Mouse (Mus musculus) liver, embryonic 13.5 days (tissue): ENCODE results near the gene Efna3. TPM values are rescaled to one million over a fixed set of nuclear protein-coding genes. Genes with fewer than 3 reads are reported as not detected.

Experiments used
- ATAC-seq: fragments of 200-750 bp; cut with Nextera tagmentation; 2 replicates; pipeline ENCODE4 v1.8.0; 2017; ENCODE audit warnings: low read depth, mild to moderate bottlenecking, moderate number of reproducible peaks, moderate library complexity
- DNase-seq: peaks from one replicate; pipeline ENCODE4 v3.0.0; 2022
- H3K27ac ChIP-seq: fragments of 300-500 bp; sonication (generic); 2 replicates; pipeline ENCODE4 v1.5.1; 2015; ENCODE audit warnings: moderate library complexity, mild to moderate bottlenecking, inconsistent platforms
- H3K27me3 ChIP-seq: fragments of 300-500 bp; sonication (generic); 2 replicates; pipeline ENCODE4 v1.6.1; 2015; ENCODE audit warnings: mild to moderate bottlenecking, inconsistent platforms
- H3K36me3 ChIP-seq: fragments of 300-500 bp; sonication (generic); 2 replicates; pipeline ENCODE4 v1.6.1; 2015; ENCODE audit warnings: mild to moderate bottlenecking, inconsistent platforms
- H3K4me1 ChIP-seq: fragments of 300-500 bp; sonication (generic); replicated peaks from 2 replicates; pipeline ENCODE4 v1.6.1; 2015; ENCODE audit warnings: inconsistent platforms
- H3K4me2 ChIP-seq: fragments of 300-500 bp; sonication (generic); 2 replicates; pipeline ENCODE4 v1.6.1; 2015; ENCODE audit warnings: inconsistent platforms, mild to moderate bottlenecking, moderate library complexity
- H3K4me3 ChIP-seq: fragments of 300-500 bp; sonication (generic); replicated peaks from 2 replicates; pipeline ENCODE4 v1.5.1; 2015; ENCODE audit warnings: mild to moderate bottlenecking, inconsistent platforms
- H3K9ac ChIP-seq: fragments of 300-500 bp; sonication (generic); 2 replicates; pipeline ENCODE4 v1.6.1; 2015; ENCODE audit warnings: mild to moderate bottlenecking, inconsistent platforms
- H3K9me3 ChIP-seq: fragments of 300-500 bp; sonication (generic); replicated peaks from 2 replicates; pipeline ENCODE4 v1.6.1; 2016; ENCODE audit warnings: inconsistent platforms
- WGBS: fragments of 180-500 bp; shearing (Covaris S2); methylation state at CpG from one replicate; pipeline ENCODE4 v1.1.7; 2015; ENCODE audit not compliant: insufficient replicate concordance; 5-methylcytosine and 5-hydroxymethylcytosine counted together
- polyA plus RNA-seq: library from polyadenylated mRNA; unstranded; fragments of >200 nt; fragmentation: Nextera tagmentation; extraction: Ambion mirVana; gene quantifications from 2 replicates; pipeline ENCODE4 v1.2.1, GENCODE M21; 2015

Efna3 gene
- polyA plus RNA-seq, 1 experiment from 2014 or later, result 0.32 TPM

DNA sequence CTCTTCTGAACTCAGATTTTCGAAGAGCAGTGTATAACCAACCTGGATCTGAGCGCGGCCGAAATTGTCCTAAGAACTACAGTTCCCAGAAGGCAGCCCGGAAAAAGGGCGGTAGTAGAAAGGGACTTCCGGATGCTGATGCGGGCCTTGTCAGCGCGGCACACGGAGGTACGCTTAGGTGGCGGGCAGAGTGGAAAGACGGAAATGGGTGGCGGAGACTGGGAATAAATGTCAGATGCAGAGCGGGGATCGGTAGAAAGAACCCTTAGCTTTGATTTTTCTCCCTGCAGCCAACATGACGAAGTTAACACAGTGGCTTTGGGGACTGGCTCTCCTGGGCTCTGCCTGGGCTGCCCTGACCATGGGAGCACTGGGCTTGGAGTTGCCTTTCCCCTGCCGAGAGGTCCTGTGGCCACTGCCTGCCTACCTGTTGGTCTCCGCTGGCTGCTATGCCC, 56.3 kb downstream of the Efna3 start:
- DNase-seq, result peak; percentile 69
- peaks cover 7% of the 10 kb centered on the region; the same call in 1 of the 2 replicates for H3K27me3 ChIP-seq
- H3K27ac ChIP-seq, result peak overlapping the region; percentile 73
- H3K9ac ChIP-seq, result peak overlapping the region; percentile 90
- H3K4me3 ChIP-seq, result peak overlapping the region; percentile 83
- H3K4me1 ChIP-seq, result peaks cover 52% of the 10 kb centered on the region
- H3K36me3 ChIP-seq, result no peaks in the 10 kb centered on the region
- no peaks in the 10 kb centered on the region for H3K9me3 ChIP-seq
- H3K4me2 ChIP-seq, result peak overlapping the region; percentile 95
- ATAC-seq, result peak; percentile 85
- under 1% methylated on average over 20 of the region's 20 CpGs for WGBS

Other genes with a start within 250 kb of the Efna3 start
- gene Rusc1, start 229.7 kb downstream of the Efna3 start, polyA plus RNA-seq, result 5.5 and 5.9 TPM in 2 replicates
- gene Gm43738, start 221.9 kb downstream of the Efna3 start, polyA plus RNA-seq, result not detected in 2 replicates
- 274 and 295 TPM in 2 replicates for gene Fdps, start 221.0 kb downstream of the Efna3 start, polyA plus RNA-seq
- 133 and 136 TPM in 2 replicates for gene Pklr, start 186.8 kb downstream of the Efna3 start, polyA plus RNA-seq
- gene Hcn3, start 162.8 kb downstream of the Efna3 start, polyA plus RNA-seq, result 0.75 and 0.78 TPM in 2 replicates
- 10.3 and 10.8 TPM in 2 replicates for gene Clk2, start 158.2 kb downstream of the Efna3 start, polyA plus RNA-seq
- 67.4 and 72.1 TPM in 2 replicates for gene Scamp3, start 145.5 kb downstream of the Efna3 start, polyA plus RNA-seq
- gene Fam189b, start 139.8 kb downstream of the Efna3 start, polyA plus RNA-seq, result 2.8 and 3.9 TPM in 2 replicates
- 21.7 and 23.7 TPM in 2 replicates for gene Gba, start 120.0 kb downstream of the Efna3 start, polyA plus RNA-seq
- gene Thbs3, start 107.8 kb downstream of the Efna3 start, polyA plus RNA-seq, result 1.0 and 1.5 TPM in 2 replicates
- 152 and 155 TPM in 2 replicates for gene Mtx1, start 95.9 kb downstream of the Efna3 start, polyA plus RNA-seq
- 0.14 and 0.51 TPM in 2 replicates for gene Muc1, start 93.9 kb downstream of the Efna3 start, polyA plus RNA-seq
- 152 and 155 TPM in 2 replicates for gene Krtcap2, start 77.0 kb downstream of the Efna3 start, polyA plus RNA-seq
- gene Trim46, start 76.7 kb downstream of the Efna3 start, polyA plus RNA-seq, result 0.14 and 0.23 TPM in 2 replicates
- gene Dpm3, start 63.6 kb downstream of the Efna3 start, polyA plus RNA-seq, result 57.2 and 64.5 TPM in 2 replicates
- gene Slc50a1, start 52.4 kb downstream of the Efna3 start, polyA plus RNA-seq, result 17.4 and 18.0 TPM in 2 replicates
- 4.3 and 4.6 TPM in 2 replicates for gene Efna1, start 41.8 kb downstream of the Efna3 start, polyA plus RNA-seq
- gene Efna4, start 15.1 kb upstream of the Efna3 start, polyA plus RNA-seq, result 1.0 and 1.2 TPM in 2 replicates
- gene Adam15, start 27.0 kb upstream of the Efna3 start, polyA plus RNA-seq, result 9.5 and 9.6 TPM in 2 replicates
- gene Dcst2, start 39.0 kb upstream of the Efna3 start, polyA plus RNA-seq, result 0.07 and 0.08 TPM in 2 replicates
- not detected in 2 replicates for gene Dcst1, start 42.3 kb upstream of the Efna3 start, polyA plus RNA-seq
- gene Zbtb7b, start 71.8 kb upstream of the Efna3 start, polyA plus RNA-seq, result 0.97 and 1.8 TPM in 2 replicates
- not detected in 2 replicates for gene Lenep, start 79.8 kb upstream of the Efna3 start, polyA plus RNA-seq
- gene Flad1, start 88.9 kb upstream of the Efna3 start, polyA plus RNA-seq, result 18.0 and 18.7 TPM in 2 replicates
- 282 and 301 TPM in 2 replicates for gene Cks1b, start 95.4 kb upstream of the Efna3 start, polyA plus RNA-seq
- gene Shc1, start 95.5 kb upstream of the Efna3 start, polyA plus RNA-seq, result 42.3 and 51.4 TPM in 2 replicates
- gene Pygo2, start 107.2 kb upstream of the Efna3 start, polyA plus RNA-seq, result 11.0 and 12.0 TPM in 2 replicates
- gene Pbxip1, start 113.7 kb upstream of the Efna3 start, polyA plus RNA-seq, result 6.0 and 6.8 TPM in 2 replicates
- 39.5 and 40.4 TPM in 2 replicates for gene Pmvk, start 131.6 kb upstream of the Efna3 start, polyA plus RNA-seq
- gene Kcnn3, start 197.2 kb upstream of the Efna3 start, polyA plus RNA-seq, result 0.03 and 0.05 TPM in 2 replicates